Mouse (Mus musculus): ENCODE data around the gene Pdzd8. TPM values are rescaled to one million over a fixed set of nuclear protein-coding genes. Genes with fewer than 3 reads are reported as not detected.

The Pdzd8 gene
- polyA plus RNA-seq, 1 experiment from 2014 or later: 8.8 TPM

- no peak for DNase-seq (ENCODE audit: low spot score)
- Histone ChIP-seq H3K9me3 (replicated peaks; ENCODE audit: low read length) (no peaks in the 10 kb centered on the region), H3K9ac (ENCODE audit: low read depth, low read length) (no peak overlapping the region), H3K4me3 (replicated peaks; ENCODE audit: low read depth, low read length) (no peak overlapping the region), H3K36me3 (ENCODE audit: insufficient read depth, low read length) (no peaks in the 10 kb centered on the region), H3K27me3 (ENCODE audit: insufficient read depth, low read length) (no peaks in the 10 kb centered on the region), H3K27ac (no peak overlapping the region), H3K4me1 (replicated peaks; ENCODE audit: insufficient read depth, low read length) (no peaks in the 10 kb centered on the region), H3K4me2 (ENCODE audit: low read length) (no peak overlapping the region)
- no peak for TF ChIP-seq CTCF (IDR thresholded peaks at IDR 0.05; ENCODE audit: low read depth)
- ATAC-seq (replicated peaks; ENCODE audit: low FRiP score, low read depth): no peak
- 80% methylated on average over 4 of the region's 4 CpGs for WGBS
These were observed 12.3 kb upstream of the Pdzd8 start for GRCm38 (mm10) chr19:59357878-59358277.

DNA sequence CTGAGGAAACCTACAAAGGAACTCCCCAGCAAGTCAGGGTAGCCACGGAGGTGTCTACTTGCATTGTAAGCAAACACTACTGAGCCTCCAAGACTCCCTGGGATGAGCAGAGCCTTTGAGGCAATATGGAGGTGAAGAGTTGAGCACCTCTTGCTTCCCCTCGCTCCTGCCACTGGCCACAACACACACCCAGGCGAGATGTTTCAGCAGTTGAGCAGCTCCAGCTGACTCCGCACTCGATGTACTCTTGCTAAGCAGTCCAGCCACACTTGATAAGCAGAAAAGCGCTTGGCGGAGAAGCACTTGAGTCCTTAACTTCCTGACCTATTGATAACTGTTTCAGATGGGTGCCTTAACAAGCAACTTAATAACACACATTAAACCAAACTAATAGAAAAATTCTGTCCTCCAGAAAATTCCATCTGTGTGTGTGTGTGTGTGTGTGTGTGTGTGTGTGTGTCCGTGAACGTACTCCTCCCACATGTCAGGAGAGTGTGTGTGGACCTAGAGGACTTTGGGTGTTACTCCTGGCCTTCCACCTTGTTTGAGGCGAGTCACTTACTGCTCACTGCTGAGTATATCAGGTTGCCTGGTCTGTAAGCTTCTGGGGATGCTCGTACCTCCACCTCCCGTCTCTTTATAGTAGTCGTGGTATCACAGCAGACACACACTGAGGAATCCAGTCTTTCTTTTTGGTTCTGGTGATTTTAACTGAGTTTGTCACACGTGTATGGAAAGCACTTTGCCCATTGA lies 11.4 kb upstream of the Pdzd8 start:
- Histone ChIP-seq H3K27ac (no peak overlapping the region), H3K36me3 (ENCODE audit: insufficient read depth, low read length) (no peaks in the 10 kb centered on the region)
- WGBS: 65% methylated on average over 14 of the region's 14 CpGs

GRCm38 (mm10) chr19:59356388-59356787 lies 10.8 kb upstream of the Pdzd8 start:
- no peak overlapping the region for H3K4me3 ChIP-seq (replicated peaks; ENCODE audit: low read depth, low read length)
- no peaks in the 10 kb centered on the region for H3K9me3 ChIP-seq (replicated peaks; ENCODE audit: low read length)
- TF ChIP-seq CTCF (IDR thresholded peaks at IDR 0.05; ENCODE audit: low read depth): no peak
- ATAC-seq (replicated peaks; ENCODE audit: low FRiP score, low read depth) (no peak), DNase-seq (ENCODE audit: low spot score) (no peak)
- H3K4me2 ChIP-seq (ENCODE audit: low read length): no peak overlapping the region
- no peaks in the 10 kb centered on the region for H3K27me3 ChIP-seq (ENCODE audit: insufficient read depth, low read length)
- WGBS: 88% methylated on average over 3 of the region's 3 CpGs
- no peak overlapping the region for H3K9ac ChIP-seq (ENCODE audit: low read depth, low read length)
- H3K4me1 ChIP-seq (replicated peaks; ENCODE audit: insufficient read depth, low read length): no peaks in the 10 kb centered on the region
- no peaks in the 10 kb centered on the region for H3K36me3 ChIP-seq (ENCODE audit: insufficient read depth, low read length)
- no peak overlapping the region for H3K27ac ChIP-seq

More for the DNA sequence above, 11.4 kb upstream of the Pdzd8 start:
- Histone ChIP-seq H3K9me3 (replicated peaks; ENCODE audit: low read length) (no peaks in the 10 kb centered on the region), H3K4me3 (replicated peaks; ENCODE audit: low read depth, low read length) (no peak overlapping the region), H3K4me2 (ENCODE audit: low read length) (no peak overlapping the region), H3K9ac (ENCODE audit: low read depth, low read length) (no peak overlapping the region), H3K4me1 (replicated peaks; ENCODE audit: insufficient read depth, low read length) (no peaks in the 10 kb centered on the region), H3K27me3 (ENCODE audit: insufficient read depth, low read length) (no peaks in the 10 kb centered on the region)
- ATAC-seq (replicated peaks; ENCODE audit: low FRiP score, low read depth) (no peak), DNase-seq (ENCODE audit: low spot score) (no peak)
- TF ChIP-seq CTCF (IDR thresholded peaks at IDR 0.05; ENCODE audit: low read depth): no peak

DNA sequence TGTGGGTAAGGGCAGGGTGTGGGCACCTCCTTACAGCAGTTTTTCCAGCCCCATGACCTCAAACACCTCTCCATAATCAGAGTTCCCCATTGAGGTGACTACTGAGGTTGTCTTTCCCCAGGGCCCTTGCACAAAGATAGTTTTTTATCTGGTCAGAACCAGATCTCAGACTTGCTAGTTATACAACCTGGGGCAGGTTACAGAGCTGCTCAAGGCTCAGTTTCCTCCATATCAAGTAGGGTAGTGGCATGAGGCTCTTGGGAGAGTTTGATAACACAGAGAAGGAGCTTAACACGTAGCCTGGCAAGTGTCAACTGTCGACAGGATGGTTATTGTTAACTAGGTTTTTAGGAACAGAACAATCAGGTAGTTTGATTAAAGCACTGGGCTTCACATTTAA lies 9.3 kb upstream of the Pdzd8 start:
- DNase-seq (ENCODE audit: low spot score): no peak
- Histone ChIP-seq H3K4me2 (ENCODE audit: low read length) (no peak overlapping the region), H3K27ac (no peak overlapping the region), H3K9me3 (replicated peaks; ENCODE audit: low read length) (no peaks in the 10 kb centered on the region), H3K4me1 (replicated peaks; ENCODE audit: insufficient read depth, low read length) (no peaks in the 10 kb centered on the region), H3K9ac (ENCODE audit: low read depth, low read length) (no peak overlapping the region), H3K4me3 (replicated peaks; ENCODE audit: low read depth, low read length) (no peak overlapping the region), H3K27me3 (ENCODE audit: insufficient read depth, low read length) (no peaks in the 10 kb centered on the region), H3K36me3 (ENCODE audit: insufficient read depth, low read length) (no peaks in the 10 kb centered on the region)
- WGBS: 59% methylated on average over 2 of the region's 2 CpGs
- ATAC-seq (replicated peaks; ENCODE audit: low FRiP score, low read depth): no peak
- no peak for TF ChIP-seq CTCF (IDR thresholded peaks at IDR 0.05; ENCODE audit: low read depth)

DNA sequence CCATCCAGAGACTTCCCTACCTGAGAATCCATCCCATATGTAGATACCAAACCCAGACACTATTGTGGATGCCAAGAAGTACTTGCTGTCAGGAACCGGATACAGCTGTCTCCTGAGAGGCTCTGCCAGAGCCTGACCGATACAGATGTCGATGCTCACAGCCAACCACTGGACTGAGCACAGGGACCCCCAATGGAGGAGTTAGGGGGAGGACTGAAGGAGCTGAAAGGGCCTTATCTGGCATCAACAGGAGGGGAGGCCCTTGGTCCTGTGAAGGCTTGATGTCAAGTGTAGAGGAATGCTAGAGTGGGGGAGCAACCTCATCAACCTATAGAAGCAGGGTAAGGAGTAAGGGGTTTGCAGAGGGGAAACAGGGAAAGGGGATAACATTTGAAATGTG lies 7.2 kb upstream of the Pdzd8 start:
- no peak overlapping the region for H3K9ac ChIP-seq (ENCODE audit: low read depth, low read length)
- no peak for TF ChIP-seq CTCF (IDR thresholded peaks at IDR 0.05; ENCODE audit: low read depth)
- no peak overlapping the region for H3K27ac ChIP-seq
- 70% methylated on average over 3 of the region's 3 CpGs for WGBS
- no peaks in the 10 kb centered on the region for H3K9me3 ChIP-seq (replicated peaks; ENCODE audit: low read length)
- ATAC-seq (replicated peaks; ENCODE audit: low FRiP score, low read depth) (no peak), DNase-seq (ENCODE audit: low spot score) (no peak)
- H3K36me3 ChIP-seq (ENCODE audit: insufficient read depth, low read length): no peaks in the 10 kb centered on the region
- no peak overlapping the region for H3K4me2 ChIP-seq (ENCODE audit: low read length)
- no peaks in the 10 kb centered on the region for H3K27me3 ChIP-seq (ENCODE audit: insufficient read depth, low read length)
- H3K4me3 ChIP-seq (replicated peaks; ENCODE audit: low read depth, low read length): no peak overlapping the region
- no peaks in the 10 kb centered on the region for H3K4me1 ChIP-seq (replicated peaks; ENCODE audit: insufficient read depth, low read length)

GRCm38 (mm10) chr19:59351151-59351889 lies 5.7 kb upstream of the Pdzd8 start:
- H3K4me1 ChIP-seq (replicated peaks; ENCODE audit: insufficient read depth, low read length): no peaks in the 10 kb centered on the region
- no peaks in the 10 kb centered on the region for H3K9me3 ChIP-seq (replicated peaks; ENCODE audit: low read length)

More at GRCm38 (mm10) chr19:59351151-59351889, 5.7 kb upstream of the Pdzd8 start:
- ATAC-seq (replicated peaks; ENCODE audit: low FRiP score, low read depth) (no peak), DNase-seq (ENCODE audit: low spot score) (no peak)
- WGBS: 67% methylated on average over 15 of the region's 15 CpGs
- Histone ChIP-seq H3K36me3 (ENCODE audit: insufficient read depth, low read length) (no peaks in the 10 kb centered on the region), H3K27me3 (ENCODE audit: insufficient read depth, low read length) (no peaks in the 10 kb centered on the region), H3K9ac (ENCODE audit: low read depth, low read length) (no peak overlapping the region), H3K4me3 (replicated peaks; ENCODE audit: low read depth, low read length) (no peak overlapping the region), H3K4me2 (ENCODE audit: low read length) (no peak overlapping the region), H3K27ac (no peak overlapping the region)
- no peak for TF ChIP-seq CTCF (IDR thresholded peaks at IDR 0.05; ENCODE audit: low read depth)

Measured in kidney, postnatal 0 days (tissue).